Mouse (Mus musculus): ENCODE results near the gene C2cd6. TPM values are rescaled to one million over a fixed set of nuclear protein-coding genes. Genes with fewer than 3 reads are reported as not detected.

Gene C2cd6
- polyA plus RNA-seq (2015; fragmentation: Nextera tagmentation; extraction: Ambion mirVana) = not detected in 2 replicates

DNA sequence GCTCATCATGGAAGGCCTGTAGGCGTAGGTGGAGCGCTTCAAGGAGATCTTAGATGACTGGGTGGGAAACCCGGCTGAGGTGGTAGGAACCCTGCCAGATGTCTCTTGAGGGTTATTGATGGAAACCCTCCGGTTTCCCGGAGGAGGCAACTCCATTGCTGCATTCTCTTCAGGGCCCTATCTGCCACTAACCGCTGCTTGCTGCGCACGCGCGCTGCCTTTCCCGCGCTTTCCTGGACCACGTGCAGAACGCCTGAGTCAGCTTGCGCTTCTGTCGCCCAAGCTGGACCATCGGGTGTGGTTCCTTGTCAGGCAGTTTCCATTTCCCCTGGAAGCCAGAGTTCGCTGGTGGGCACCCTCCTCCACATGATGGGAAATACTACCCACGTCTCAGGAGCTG lies at the start of gene C2cd6:
C2cd6 (minus strand) TSS at position 196 of the 400 bp plus-strand sequence.

DNA sequence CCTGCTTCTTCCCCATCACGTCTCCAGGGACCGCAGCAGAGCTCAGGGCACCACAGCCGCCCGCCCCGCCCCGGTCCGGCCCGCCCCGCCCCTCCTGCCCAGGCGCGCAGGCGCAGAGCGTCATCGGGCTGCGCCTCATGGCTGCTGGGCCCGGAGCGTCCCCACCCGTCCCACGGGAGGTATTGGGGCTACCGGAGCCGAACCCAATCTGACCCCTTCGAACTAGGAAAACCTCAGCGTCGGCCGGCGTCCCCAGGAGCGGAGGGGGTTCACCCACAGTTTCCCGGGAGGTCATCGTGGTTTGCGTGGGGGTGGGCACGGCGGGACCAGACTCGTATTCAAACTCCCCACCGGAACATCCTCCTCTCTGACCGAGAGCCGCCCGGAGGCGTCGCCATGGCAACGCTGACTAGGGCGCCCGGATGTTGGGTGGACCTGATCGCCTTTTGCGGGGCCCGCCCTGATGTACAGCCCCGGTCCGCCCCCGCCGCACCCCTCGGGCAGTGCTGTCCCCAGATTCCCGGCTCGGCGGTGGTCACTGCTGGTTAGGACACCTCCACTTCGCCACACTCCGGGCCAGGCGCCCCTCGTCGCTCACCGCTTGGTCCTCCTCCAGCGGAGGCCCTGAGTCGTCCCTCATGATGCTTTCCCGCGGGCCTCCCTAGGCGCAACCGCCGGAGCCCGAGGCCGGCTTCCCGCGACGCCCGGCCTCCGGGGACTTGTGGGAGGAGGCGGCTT lies 25.2 kb upstream of the C2cd6 start, which contains the start of gene Tmem237:
Tmem237 (minus strand) TSS at position 689 of the 738 bp plus-strand sequence.

Other genes starting within 250 kb of the C2cd6 start
- 8.3 and 8.8 TPM in 2 replicates for gene Trak2, start 121.5 kb downstream of the C2cd6 start, polyA plus RNA-seq (2015; fragmentation: Nextera tagmentation; extraction: Ambion mirVana)
- 19.5 and 31.1 TPM in 2 replicates for gene Stradb, start 121.4 kb downstream of the C2cd6 start, polyA plus RNA-seq (2015; fragmentation: Nextera tagmentation; extraction: Ambion mirVana)
- 30.3 and 30.9 TPM in 2 replicates for gene Tmem237, start 25.5 kb upstream of the C2cd6 start, polyA plus RNA-seq (2015; fragmentation: Nextera tagmentation; extraction: Ambion mirVana)
- gene Mpp4, start 68.5 kb upstream of the C2cd6 start, polyA plus RNA-seq (2015; fragmentation: Nextera tagmentation; extraction: Ambion mirVana) = 0.30 and 0.35 TPM in 2 replicates
- 3.3 TPM in 2 replicates for gene Als2, start 142.3 kb upstream of the C2cd6 start, polyA plus RNA-seq (2015; fragmentation: Nextera tagmentation; extraction: Ambion mirVana)
- 0.25 and 0.47 TPM in 2 replicates for gene Cdk15, start 162.0 kb upstream of the C2cd6 start, polyA plus RNA-seq (2015; fragmentation: Nextera tagmentation; extraction: Ambion mirVana)